Mouse (Mus musculus) embryonic fibroblast, embryonic 13.5 days (primary cell): ENCODE measurements around the gene Mrc2. TPM values are rescaled to one million over a fixed set of nuclear protein-coding genes. Genes with fewer than 3 reads are reported as not detected.

Experiments
- H3K27ac ChIP-seq: 2 replicates; pipeline ENCODE4 v1.5.1; 2012; ENCODE audit warnings: low read length, control low read depth, inconsistent platforms; ENCODE audit not compliant: insufficient read depth
- H3K4me1 ChIP-seq: 2 replicates; pipeline ENCODE4 v1.6.1; 2011; ENCODE audit warnings: low read length; ENCODE audit not compliant: control insufficient read depth, insufficient read depth
- H3K4me3 ChIP-seq: 2 replicates; pipeline ENCODE4 v1.5.1; 2011; ENCODE audit warnings: mild to moderate bottlenecking, control low read depth, low read length; ENCODE audit not compliant: insufficient read depth
- CTCF ChIP-seq: IDR thresholded peaks from 2 replicates; pipeline ENCODE4 v1.5.1; 2011; ENCODE audit warnings: mild to moderate bottlenecking, control low read depth, low read length, moderate library complexity, borderline replicate concordance; ENCODE audit not compliant: insufficient read depth
- POLR2A ChIP-seq: IDR thresholded peaks from 2 replicates; pipeline ENCODE4 v1.6.1; 2011; ENCODE audit warnings: low read depth, mild to moderate bottlenecking, control low read depth, low read length, moderate library complexity
- polyA plus RNA-seq: library from polyadenylated mRNA; stranded (reverse); fragments of >200 nt; gene quantifications from 2 replicates; pipeline ENCODE4 v1.2.4, GENCODE M21; 2011; ENCODE audit warnings: low read depth; ENCODE audit not compliant: missing spikeins, insufficient read length

Gene Mrc2
- polyA plus RNA-seq, 1 experiment: 144 TPM

DNA sequence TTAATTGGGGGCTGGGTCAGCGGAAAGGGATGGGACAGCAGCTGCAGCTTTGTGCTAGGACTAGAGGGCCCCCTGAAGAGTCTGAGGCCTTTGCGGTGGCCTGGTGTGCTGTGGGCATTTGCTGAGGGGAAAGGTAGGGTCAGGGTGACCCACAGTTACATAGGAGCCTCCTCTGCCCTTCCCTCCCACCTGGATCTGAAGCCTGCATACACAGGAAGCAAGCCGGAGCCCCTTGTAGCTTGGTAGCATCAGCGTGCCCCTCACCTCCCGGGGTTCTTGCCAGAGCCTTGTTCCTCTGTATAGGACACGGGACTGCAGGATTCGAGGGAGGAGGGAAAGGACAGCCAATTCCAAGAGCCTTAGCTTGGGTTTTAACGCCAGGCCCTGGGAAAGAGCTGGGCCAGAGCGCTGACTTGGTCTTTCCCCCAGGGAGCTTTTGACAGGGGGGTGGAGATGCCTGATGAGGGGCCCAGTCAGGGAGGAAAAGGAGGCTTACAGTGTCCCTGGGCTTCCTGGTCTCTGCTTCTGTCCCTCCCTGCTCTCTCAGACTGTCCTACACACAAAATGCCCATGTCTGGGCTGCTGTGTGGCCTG, 1.6 kb downstream of the Mrc2 start:
- H3K27ac ChIP-seq: peak overlapping the region; percentile 86
- TF ChIP-seq POLR2A (0 out of 2 replicates have a peak, but pooled peaks have one; percentile 22), CTCF (no peak)
- peaks cover 11% of the 10 kb centered on the region for H3K4me1 ChIP-seq
- H3K4me3 ChIP-seq: peak overlapping the region; percentile 71

DNA sequence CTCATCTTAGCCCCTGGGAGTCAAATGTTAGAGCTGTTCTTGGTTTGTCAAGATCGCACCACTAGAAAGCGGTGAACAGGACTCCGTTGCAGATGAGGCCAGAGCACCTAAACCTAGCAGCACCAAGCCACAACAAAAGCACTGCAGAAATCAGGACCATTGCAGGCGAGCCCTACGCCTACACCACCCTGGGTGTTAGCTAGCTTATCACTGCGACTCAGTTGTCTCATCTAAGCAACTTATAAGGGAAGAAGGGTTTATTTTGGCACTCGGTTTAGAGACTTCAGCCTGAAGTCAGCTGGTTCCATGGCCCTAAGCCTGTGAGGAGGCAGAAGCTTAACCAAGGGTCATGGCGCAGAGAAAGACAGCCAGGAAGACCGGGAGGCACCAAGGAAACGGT, 3.6 kb downstream of the Mrc2 start:
- H3K27ac ChIP-seq: no peak overlapping the region
- peaks cover 1% of the 10 kb centered on the region; the same call in 1 of the 2 replicates for H3K4me1 ChIP-seq
- no peak for TF ChIP-seq CTCF
- no peak for TF ChIP-seq POLR2A
- no peak overlapping the region for H3K4me3 ChIP-seq

DNA sequence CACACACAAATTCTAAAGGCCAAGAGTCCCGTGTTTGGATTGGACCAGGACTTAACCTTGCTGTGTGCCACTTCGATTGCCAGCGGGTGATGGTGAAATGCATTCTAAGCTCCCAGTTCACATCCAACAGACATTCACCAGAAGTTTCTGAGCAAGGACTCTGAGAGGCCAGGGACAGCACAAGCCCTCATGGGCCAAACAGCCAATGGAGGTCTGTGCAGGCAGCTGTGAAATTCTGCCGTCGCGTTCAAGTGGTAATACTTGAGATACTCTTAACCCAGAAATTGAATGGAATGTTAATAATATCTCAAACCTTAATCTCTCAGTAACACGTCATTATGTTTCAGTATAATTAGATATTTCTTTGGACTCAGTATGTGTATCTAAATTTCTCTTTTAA, 17.8 kb downstream of the Mrc2 start:
- peaks cover 26% of the 10 kb centered on the region for H3K4me1 ChIP-seq
- H3K27ac ChIP-seq: peak overlapping the region; percentile 89; the same call in 1 of the 2 replicates
- H3K4me3 ChIP-seq: no peak overlapping the region
- TF ChIP-seq POLR2A (no peak), CTCF (no peak)

DNA sequence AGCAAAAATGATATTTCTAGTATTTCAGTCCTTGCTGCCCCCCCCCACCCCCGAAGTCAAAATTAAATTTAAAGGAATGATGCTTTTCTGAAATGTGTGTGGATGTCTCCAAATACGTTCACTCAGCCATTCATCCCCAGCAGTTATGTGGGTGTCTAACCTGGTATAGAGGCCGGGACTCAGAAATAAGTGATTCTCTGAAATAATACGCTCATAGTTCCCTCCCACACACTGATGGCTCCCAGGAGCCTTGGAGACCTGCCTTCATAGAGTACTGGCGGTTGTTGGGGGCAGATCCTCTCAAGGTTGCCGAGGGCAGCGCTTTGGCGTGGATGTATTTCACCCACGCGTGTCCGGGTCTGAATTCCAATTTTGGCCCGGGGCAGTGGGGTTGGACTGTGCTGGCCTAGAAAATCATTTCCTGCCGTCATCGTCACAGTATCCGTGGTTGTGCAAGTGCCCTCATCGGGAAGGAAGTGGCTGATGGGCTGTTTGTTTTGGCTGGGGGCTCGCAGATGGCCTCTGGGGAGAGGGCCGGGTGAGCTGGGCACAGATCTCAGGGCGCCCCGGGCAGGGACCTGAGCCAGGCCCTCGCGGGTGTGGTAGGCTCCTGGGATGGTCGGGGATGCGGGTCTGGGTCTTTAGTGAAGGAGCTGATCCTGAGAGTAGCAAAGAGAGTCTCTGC, 19.0 kb downstream of the Mrc2 start:
- H3K4me3 ChIP-seq: no peak overlapping the region
- H3K4me1 ChIP-seq: peaks cover 36% of the 10 kb centered on the region
- peak overlapping the region; percentile 89 for H3K27ac ChIP-seq
- TF ChIP-seq CTCF (no peak), POLR2A (no peak)

DNA sequence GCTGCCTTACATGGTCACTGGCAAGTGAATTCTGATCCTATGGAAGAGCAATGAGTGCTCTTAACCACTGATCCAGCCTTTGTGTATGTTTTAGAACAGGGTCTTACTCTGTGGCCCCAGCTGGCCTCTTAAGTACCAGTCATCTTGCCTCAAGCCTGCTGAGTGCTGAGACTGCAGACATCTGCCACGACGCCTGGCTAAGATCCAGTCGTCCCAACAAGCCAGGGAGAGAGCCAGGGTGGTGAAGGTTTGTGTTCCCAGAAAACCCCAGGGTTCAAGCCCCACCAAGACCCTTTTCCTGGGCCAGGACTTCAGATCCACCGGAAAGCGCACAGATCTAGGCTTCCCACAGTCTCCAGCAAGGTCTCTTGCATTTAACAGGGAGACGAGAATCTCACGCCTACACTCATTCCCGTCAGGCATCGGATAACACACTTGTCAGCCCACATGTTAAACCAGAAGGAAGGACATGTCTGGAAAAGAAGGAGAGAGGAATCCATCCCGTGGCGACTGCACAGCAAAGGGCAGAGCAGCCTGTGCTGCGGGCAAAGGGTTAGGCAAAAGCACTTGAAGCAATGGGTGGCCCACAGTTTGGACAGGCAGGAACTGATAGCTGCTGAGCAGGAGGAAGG, 20.0 kb downstream of the Mrc2 start:
- H3K4me3 ChIP-seq: no peak overlapping the region

DNA sequence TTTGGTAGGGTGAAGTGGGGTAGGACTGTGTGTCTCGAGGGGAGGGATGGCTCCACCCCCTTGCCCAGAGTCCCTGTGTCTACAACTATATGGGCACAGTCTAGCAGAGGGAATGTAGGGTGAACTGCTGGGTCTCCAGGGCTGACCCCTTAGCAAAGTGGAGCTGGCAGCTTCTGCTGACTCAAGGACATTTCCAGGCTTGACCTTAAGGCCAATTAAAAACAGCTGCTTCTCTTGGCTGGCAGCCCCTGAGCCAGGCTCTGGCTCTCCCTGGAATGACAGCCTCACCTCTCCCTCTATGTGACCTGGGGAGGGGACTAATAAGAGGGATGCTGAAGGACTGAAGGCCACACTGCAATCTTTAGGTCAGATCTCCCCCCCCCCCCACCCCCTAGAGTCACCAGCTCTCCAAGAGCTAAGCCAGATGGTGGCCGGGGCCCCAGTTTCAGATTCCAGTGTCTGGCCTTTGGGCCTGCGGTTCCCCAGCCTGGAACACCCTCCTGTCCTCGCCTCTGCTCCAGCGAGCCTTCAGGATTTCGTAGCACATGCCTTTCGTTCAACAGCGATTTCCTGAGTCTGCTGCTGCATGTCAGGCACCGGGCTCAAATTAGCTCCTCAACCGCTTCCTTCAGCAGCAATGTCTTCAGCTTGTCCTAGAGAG, 20.7 kb downstream of the Mrc2 start:
- Histone ChIP-seq H3K4me3 (no peak overlapping the region), H3K27ac (peak overlapping the region; percentile 89), H3K4me1 (peaks cover 36% of the 10 kb centered on the region)
- TF ChIP-seq POLR2A (no peak), CTCF (no peak)

More for the DNA sequence above, 20.0 kb downstream of the Mrc2 start:
- peaks cover 36% of the 10 kb centered on the region for H3K4me1 ChIP-seq
- TF ChIP-seq CTCF: no peak
- TF ChIP-seq POLR2A: no peak
- H3K27ac ChIP-seq: peak overlapping the region; percentile 89

DNA sequence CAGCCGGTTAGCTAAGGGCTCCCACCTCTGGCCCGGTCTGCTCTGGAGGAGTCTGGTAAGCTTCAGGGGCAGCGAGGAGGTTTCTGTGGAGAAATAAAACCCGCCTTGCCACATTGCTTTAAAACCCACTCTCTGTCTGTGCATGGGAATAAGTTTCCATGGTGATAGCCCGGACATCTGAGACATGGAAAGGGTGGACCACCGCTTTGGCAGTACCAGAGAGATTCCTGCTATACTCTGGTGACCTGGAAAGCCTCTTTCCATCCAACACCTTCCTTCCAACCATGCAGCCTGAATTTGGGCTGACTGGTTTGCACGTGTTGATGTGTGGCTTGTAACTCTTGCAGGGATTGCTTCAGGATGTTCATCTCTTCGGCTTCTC, 21.2 kb downstream of the Mrc2 start:
- Histone ChIP-seq H3K4me3 (no peak overlapping the region), H3K4me1 (peaks cover 36% of the 10 kb centered on the region), H3K27ac (peak overlapping the region; percentile 88)
- TF ChIP-seq CTCF (no peak), POLR2A (no peak)

DNA sequence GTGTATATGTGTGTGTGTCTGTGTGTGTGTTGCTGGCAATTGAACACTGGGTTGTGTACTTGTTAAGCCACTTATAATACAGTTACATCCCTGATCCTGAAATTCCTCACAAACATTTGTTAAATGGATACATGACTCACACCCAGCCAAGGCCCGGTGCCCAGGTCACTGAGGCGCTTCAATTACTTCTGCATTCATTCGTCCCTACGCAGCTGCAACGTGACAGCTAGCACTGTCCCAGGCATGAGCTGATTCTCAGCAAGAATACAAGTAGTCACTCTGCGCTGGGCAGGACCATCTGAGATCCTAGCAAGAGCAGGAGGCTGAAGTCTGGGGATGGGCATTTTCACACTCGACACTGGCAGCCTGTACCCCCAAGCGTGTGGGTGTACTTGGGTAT, 22.9 kb downstream of the Mrc2 start:
- TF ChIP-seq POLR2A (no peak), CTCF (no peak)
- Histone ChIP-seq H3K27ac (peak overlapping the region; percentile 32; the same call in 1 of the 2 replicates), H3K4me1 (peaks cover 36% of the 10 kb centered on the region), H3K4me3 (no peak overlapping the region)

DNA sequence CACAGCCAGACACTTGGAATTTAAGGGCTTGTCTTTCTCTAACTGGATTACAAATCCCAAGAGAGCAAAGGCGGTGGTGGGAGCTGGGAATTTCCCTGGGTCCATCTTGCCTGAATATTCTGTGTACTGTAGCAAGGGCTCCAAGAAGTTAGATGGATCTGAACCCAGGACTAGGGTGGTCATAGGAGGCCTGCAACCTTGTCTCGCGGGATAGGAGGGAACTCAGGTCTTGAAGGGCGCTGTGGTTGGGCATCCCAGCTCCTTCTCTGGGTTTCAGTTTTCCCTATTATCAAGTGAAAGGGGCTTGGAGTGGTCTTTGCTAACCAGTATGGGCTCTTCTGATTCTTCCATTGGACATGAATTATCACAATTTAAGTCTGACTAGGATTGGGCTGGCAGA, 23.7 kb downstream of the Mrc2 start:
- no peak overlapping the region for H3K4me3 ChIP-seq
- TF ChIP-seq CTCF (no peak), POLR2A (no peak)
- H3K4me1 ChIP-seq: peaks cover 36% of the 10 kb centered on the region
- 0 out of 2 replicates have a peak overlapping the region, but pooled peaks have one; percentile 28 for H3K27ac ChIP-seq
